Mouse (Mus musculus): ENCODE results near the gene Hint3.

DNA sequence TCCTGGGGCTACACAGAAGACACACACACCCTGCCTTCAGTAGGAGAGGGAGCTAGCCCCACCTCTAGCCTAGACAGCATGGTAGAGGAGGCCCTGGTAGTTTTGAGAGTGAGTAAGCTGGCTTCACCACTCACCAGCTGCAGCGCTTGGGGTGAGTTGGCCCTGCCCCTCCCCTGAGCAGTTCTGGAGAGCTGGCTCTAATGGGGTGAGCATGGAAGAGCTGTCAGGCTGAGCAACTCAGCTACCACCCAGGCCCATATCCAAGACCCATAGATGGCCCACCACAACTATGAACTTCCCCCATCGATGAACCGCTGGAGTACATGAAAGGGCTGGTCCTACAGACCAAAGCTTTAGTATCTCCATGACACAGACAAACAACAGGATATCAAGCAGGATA, 64.8 kb downstream of the Hint3 start:
- no peak for TF ChIP-seq POLR2A (IDR thresholded peaks at IDR 0.05; ENCODE audit: low read depth, low read length)
- no peak for TF ChIP-seq CTCF (IDR thresholded peaks at IDR 0.05; ENCODE audit: extremely low read depth, insufficient read depth, insufficient read length, insufficient replicate concordance)
